Mouse (Mus musculus) left cerebral cortex, postnatal 4 days (tissue): ENCODE data around the gene Defb15. TPM values are rescaled to one million over a fixed set of nuclear protein-coding genes. Genes with fewer than 3 reads are reported as not detected.
"Not testable (repeated sequence)": the region's sequence is repeated elsewhere in the genome, so short reads cannot be mapped to it uniquely, and the experiment has no call there.

Experiments
- DNase-seq: peaks from one replicate; pipeline ENCODE4 v3.0.0-alpha.2; 2022
- intact Hi-C: fragments of 180-260 bp; cut with DNase I; formaldehyde crosslinking; loops from one replicate; pipeline ENCODE4 v1.15.1; 2025
- total RNA-seq, 2 experiments: library from RNA; stranded (reverse); gene quantifications; 2 replicates each; pipeline ENCODE4 v1.2.3; 2021

Gene Defb15
- not detected for total RNA-seq

DNA sequence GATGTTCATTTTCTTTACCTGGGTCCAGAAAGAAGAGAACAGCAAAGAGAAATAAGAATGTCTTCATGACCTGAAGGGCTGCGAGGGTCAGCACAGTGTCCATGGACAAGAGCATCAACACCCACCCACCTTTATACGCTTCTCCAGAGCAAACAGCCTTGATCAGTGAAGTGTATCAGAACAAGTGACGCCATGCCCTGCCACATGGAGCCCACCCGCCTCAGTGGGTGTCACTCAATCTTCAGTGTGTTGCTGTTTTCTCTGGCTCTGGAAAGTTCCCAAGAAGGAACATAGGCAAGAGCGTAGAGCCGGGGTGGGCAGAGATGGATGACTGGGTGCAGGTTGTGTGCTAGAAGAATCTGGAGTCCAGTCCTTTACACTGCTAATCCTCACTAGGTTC lies at the start of gene Defb15:
TSS of gene Defb15 (minus strand) at position 101 of the 400 bp plus-strand sequence.
- DNase-seq = no peak
- intact Hi-C loops = no loop called here

DNA sequence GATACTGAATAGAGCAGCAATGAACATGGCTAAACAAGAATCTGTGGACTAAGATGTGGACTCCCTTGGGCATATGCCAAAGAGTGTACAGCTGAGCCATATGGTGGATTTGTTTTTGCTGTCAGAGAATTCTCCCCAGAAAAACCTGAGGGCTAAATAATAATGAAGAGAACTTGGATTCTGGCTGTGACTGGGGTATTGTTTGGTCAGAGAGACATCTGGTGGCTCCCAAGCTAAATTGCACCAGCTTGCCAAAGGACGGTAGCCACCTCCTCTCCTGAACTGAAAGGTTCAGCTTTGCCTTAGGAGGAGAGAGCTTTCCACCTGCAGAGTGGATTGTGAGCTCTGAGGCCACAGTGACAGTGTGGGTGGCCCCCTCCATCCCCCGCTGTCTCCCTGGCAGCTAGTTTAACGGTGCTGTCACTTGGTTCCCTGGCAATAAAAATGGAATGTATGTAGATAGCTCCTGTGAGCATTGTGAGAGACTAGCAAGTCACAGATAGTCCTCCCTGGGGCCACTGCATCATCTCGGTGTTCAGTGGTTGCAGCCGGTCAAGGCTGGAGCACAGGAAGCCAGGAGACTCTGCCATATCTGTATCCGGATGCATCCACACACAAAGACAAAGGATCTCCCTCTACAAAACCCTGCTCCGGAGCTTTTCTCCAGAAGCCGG lies 49.3 kb upstream of the Defb15 start:
- intact Hi-C loops = no loop called here
- DNase-seq = peak; percentile 43

DNA sequence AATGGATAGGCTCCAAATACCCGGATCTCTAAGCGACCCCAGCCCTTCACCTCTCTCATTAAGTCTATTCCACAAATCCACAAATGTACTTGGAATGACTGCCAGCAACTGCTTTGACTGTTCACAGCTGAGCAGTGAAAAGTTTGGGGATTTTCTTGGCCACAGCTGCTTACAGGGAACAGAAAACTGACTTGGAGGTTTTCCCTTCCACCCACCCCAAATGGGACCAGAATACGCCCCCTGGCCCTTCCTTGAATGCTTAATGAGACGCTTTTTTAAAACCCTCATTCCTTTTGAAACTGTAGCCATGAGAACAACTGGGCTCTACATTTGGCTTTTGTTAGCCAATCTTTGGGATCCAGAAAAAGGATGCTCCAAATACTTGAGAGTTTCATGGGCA lies 45.7 kb upstream of the Defb15 start:
- intact Hi-C loops = no loop called here
- DNase-seq = peak; percentile 14

DNA sequence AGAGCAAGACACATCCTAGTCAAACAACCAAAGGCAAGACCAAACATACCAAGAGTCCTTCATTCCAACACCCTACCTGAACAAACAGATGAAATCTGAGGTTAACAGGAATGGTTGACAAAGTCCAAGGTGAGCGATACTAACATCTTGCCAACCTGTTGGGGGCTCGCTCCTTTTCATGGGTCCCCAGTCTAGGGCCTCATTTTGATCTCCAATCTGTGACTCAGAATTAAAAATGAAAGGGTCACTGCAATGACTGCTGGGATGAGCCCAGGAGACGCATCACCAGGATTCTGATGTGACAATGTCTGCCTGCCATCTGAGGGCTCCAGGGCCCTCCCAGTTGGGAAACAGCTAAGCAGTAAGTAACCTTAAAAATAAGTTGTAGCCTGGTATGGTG lies 37.0 kb upstream of the Defb15 start, which contains the start of gene Ccdc70:
TSS of gene Ccdc70 (plus strand) at position 301 of the 400 bp plus-strand sequence.
- DNase-seq = no peak
- intact Hi-C loops = no loop called here

DNA sequence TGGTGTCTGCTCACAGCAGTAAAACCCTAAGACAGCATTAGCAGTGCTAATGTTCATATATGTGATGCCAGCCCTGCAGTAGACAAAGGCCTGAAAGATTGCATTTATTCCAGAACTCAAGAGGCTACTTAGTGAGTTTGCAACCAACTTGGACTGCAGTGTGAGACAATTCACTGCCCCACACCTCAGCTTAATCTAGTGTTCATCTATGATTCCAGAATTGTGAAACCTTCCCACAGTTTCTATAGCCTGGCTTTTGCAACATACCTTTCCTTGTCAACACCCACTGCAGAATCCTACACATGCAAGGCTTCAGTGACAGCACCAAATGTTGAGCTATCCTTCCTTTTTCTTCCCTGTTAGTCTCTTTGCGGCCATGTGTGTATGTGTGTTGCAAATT lies 34.1 kb upstream of the Defb15 start:
- intact Hi-C loops = no loop called here
- DNase-seq = no peak

DNA sequence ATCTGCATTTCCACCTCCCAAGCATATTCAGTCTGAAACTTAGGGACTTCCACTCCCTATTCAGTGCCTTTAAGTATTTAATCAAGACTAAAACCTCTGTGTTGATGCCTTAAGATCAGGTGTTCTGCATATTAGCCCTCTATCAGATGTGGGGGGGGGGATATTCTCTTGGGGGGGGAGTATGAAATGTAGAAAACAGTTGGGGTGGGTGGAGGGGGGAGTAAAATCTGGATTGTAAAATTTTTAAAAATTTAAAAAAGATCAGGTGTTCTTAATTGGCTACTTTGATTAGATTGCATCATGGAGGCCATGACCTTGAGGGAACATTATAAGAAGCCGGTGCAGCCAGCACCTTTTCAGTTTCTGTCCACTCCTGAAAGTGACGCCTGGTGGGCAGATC lies 25.9 kb upstream of the Defb15 start, which contains the start of gene Fam90a1a:
TSS of gene Fam90a1a (plus strand) at position 301 of the 400 bp plus-strand sequence.
- DNase-seq = no peak
- intact Hi-C loops = no loop called here

DNA sequence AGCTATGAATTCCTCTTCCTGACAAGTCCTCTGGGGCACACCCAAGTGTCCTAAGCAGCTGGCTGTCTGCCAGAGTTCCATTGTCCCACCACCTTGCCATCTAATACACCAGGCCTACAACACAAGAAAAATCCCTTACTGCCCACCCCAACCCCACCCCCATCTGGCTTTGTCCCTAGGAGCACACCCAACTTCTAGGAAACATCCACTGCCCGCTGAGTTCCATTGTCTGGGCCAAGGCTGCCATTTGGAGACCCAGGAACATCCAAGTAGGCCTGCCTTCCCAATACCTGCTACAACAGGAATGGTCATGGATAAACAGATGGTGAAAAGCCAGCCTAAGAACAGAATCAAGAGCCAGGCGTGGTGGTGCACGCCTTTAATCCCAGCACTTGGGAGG lies 23.8 kb upstream of the Defb15 start:
- DNase-seq = no peak
- intact Hi-C loops = no loop called here

DNA sequence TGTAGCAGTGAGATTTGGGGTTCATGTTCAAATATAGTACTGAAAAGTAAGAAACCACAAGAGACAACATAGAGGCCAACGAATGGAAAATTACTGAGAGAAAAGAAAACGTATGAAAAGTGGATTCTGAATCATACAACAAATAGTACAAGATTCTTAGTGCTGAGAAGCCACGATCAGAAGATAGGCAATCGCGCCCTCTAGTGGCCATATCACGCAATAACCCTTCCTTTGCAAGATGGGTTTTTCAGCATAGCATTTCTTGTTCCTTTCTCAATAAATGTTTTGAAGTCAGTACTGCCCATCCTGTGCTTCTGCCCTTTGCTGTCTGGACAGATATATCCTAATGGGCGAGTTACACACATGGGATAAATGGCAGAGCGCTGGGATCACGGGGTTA lies 22.8 kb upstream of the Defb15 start:
- intact Hi-C loops = no loop called here
- peak; percentile 47 for DNase-seq

DNA sequence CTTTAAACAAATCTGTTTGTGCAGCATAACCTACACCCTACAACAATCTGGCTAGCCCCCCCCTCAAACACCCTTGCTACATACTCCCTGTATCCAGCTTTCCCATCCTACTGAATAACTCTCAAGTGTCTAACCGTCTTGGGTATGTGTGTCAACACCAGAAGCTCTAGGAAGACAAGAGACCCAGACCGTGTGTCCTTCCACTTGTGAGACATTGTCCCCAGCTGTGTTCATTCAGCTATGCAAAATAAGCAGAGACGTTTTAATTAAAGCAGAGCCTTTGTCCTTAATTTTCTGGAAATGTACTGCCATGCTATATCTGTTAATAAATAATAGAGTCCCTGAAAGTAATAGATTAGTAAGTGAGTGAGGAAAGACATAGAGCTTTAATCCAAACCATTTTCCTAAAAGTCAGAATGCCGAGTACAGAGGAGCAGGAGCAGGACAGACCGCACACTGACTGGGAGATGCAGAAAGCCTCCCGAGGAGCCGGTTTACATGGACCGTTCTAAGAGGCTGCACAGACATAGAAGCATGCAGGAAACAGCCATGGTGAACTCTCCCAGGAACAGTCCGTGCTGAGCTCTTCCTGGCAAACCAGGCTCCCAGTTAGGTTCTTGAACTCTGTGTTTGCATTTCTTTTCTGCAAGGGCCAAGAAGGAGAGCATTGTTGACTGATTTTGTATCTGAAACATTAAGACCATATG lies 15.0 kb upstream of the Defb15 start:
- peak; percentile 14 for DNase-seq
- intact Hi-C loops = no loop called here

DNA sequence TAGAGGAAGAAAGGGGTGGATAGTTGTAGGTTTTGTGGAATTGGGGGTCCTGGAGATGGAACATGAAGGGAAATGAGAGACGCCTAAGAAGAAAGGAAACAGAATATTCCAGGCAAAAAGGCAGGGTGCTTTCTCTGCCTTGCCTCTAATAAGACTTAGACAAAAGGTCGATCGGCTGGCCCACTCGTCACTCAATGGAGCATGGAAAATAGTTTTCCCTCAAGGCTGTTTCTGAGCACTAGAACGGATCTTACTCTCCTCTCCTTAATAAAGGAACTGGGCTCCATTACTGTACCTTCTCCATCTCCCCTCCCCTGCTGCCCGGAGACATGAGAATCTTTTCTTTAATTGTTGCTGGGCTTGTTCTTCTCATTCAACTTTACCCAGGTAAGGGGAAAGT lies 14.0 kb upstream of the Defb15 start, which contains the start of gene Defb13:
TSS of gene Defb13 (plus strand) at position 301 of the 400 bp plus-strand sequence.
- DNase-seq = no peak
- intact Hi-C loops = no loop called here

DNA sequence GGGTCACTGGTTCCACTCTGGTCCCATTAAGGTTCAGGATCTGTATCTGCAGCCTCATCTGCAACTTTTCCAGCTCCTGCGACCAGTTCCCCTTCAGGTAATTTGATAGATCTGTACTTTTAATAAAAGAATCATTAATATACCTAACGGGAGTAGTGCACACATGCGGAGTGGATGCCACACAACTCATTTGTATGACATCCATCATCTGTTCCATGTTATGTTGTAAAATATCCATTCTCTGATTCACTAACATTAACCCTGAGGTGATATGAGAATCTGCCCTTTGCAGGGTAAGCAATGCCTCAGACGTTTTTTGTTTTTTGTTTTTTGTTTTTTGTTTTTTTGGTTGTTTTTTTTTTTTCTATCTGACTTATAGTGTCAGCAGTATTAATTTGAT lies 5.5 kb upstream of the Defb15 start, which contains the start of gene Defb35:
TSS of gene Defb35 (plus strand) at position 301 of the 400 bp plus-strand sequence.
- DNase-seq, intact Hi-C loops: not testable (repeated sequence)

DNA sequence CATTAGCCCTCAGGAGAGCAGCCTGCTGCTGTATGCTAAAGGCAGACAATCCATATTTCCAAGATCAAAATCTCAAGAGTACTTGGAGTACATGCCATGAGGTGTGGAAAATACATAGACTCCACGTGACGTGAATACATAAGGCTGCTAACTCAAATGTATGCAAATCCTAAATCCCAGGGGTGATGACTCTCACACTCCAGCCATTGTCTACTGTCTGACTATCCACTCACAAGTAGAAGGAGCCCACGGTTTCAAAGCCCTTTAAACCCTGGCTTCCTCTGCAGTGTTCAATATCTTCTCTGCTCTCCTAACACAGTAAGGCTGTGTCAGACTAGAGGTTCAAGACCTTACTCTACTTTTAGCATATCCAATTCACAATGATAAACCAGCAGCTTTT lies 1.8 kb downstream of the Defb15 start:
- intact Hi-C loops, DNase-seq: not testable (repeated sequence)

DNA sequence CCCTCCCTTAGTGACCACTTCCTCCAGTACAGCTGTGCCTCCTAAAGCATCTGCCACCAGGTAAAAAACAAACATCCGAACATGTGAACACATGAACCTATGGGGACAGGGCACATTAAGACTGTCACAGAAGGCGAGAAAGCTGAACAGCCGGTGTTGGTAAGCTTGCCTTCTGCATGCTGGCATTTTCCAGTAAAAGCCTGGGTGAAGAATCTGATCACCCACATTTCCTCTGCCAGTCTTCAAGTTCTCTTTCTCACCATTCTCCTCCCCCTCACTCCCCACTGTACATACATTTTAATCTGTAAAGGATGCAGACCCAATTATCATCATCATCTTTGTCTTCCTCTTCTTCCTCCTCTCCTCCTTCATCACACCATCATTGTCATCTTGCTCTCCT lies 16.9 kb downstream of the Defb15 start:
- no peak for DNase-seq
- intact Hi-C loops = no loop called here

DNA sequence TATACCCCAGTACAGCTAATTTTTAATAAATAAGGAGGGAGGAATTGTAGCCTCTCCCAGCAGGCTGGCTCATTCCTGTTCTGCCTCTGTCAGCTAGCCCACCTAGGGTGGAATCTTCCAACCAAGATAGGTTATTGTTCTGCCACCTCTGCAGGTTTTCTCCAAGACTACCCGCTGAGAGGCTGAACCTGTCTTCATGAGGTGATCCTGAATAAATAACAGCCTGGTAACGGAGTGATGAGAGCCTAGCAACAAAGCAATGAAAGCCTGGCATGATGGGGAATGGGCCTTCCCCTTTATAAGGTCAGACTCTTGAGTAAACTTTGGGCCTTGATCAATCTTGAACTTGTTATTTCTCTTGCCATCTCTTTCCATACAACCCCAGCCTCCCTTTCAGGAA lies 20.0 kb downstream of the Defb15 start:
- intact Hi-C loops = no loop called here
- no peak for DNase-seq

DNA sequence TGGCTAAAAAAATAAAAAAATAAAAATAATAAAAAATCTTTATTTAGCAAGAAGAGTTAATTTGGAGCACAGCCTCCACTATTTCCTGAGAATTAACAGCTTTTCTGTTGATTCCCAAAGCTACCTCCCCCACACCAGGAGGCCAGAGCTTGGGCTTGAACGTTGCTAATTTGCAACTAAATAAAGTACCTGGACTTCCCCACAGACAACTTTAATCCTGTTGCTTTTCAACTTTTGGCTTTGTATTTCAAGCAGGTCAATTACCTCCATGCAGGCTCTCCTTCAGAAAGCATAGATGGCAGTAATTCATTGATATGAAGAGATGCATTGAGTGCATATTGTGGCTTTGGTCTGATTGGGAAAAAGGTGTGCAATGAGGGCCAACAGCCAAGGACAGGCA lies 20.6 kb downstream of the Defb15 start:
- intact Hi-C loops = no loop called here
- no peak for DNase-seq

DNA sequence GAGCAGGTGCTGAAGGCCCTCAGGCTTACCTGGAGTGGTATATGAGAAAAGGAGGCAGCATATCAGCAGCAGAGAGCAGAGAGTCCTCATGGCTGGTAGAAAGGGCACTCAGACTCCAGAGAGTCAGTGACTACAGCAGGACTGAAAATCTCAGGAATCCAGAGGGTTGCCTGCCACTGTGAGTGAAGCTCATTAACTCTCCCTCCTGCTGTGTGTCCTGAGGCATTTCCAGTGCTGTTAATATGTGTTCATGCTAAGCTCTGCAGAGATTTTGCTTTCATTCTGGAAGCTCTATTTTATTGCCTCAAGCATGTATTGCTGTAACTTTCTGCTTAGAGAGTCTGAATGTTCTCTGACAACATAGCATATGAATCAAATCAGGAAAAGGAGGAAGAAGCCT lies 26.2 kb downstream of the Defb15 start, which contains the start of gene Defb11:
TSS of gene Defb11 (minus strand) at position 123 of the 400 bp plus-strand sequence.
- DNase-seq, intact Hi-C loops: not testable (repeated sequence)

DNA sequence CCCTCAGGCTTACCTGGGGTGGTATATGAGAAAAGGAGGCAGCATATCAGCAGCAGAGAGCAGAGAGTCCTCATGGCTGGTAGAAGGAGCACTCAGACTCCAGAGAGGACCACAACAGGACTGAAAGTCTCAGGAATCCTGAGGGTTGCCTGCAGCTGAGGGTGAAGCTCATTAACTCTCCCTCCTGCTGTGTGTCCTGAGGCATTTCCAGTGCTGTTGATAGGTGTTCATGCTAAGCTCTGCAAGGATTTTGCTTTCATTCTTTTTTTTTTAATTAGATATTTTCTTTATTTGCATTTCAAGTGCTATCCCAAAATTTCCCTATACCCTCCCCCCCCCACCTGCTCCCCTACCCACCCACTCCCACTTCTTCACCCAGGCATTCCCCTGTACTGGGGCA lies 47.2 kb downstream of the Defb15 start, which contains the start of gene Defb9:
TSS of gene Defb9 (minus strand) at position 101 of the 400 bp plus-strand sequence.
- DNase-seq, intact Hi-C loops: not testable (repeated sequence)

Other genes with a start within 250 kb of the Defb15 start
- not detected for gene AY761184, start 229.1 kb downstream of the Defb15 start, total RNA-seq
- gene Defa24, start 198.2 kb downstream of the Defb15 start, total RNA-seq = not detected
- gene Defb50, start 109.2 kb downstream of the Defb15 start, total RNA-seq = not detected
- not detected for gene Defb2, start 92.8 kb downstream of the Defb15 start, total RNA-seq
- gene Defb10, start 73.8 kb downstream of the Defb15 start, total RNA-seq = not detected
- gene Defb9, start 47.3 kb downstream of the Defb15 start, total RNA-seq = not detected
- not detected for gene Defb11, start 26.3 kb downstream of the Defb15 start, total RNA-seq
- not detected for gene Defb35, start 5.6 kb upstream of the Defb15 start, total RNA-seq
- not detected for gene Defb13, start 14.1 kb upstream of the Defb15 start, total RNA-seq
- gene Fam90a1a, start 26.0 kb upstream of the Defb15 start, total RNA-seq = not detected
- not detected for gene Ccdc70, start 37.1 kb upstream of the Defb15 start, total RNA-seq
- gene Atp7b, start 127.6 kb upstream of the Defb15 start, total RNA-seq = 1 to 10 TPM; 3.1 to 3.3 TPM
- gene Alg11, start 128.0 kb upstream of the Defb15 start, total RNA-seq = 10 to 100 TPM; 25.4 to 29.7 TPM
- under 1 TPM; 0.26 to 0.66 TPM for gene Nek5, start 192.3 kb upstream of the Defb15 start, total RNA-seq
- 1 to 10 TPM; 3.5 to 5.0 TPM for gene Nek3, start 233.7 kb upstream of the Defb15 start, total RNA-seq